Mouse (Mus musculus) lung, embryonic 14.5 days (tissue): Measurements from ENCODE around the gene Lrrc1. TPM values are rescaled to one million over a fixed set of nuclear protein-coding genes. Genes with fewer than 3 reads are reported as not detected.

Experiments
- ATAC-seq: fragments of 200-750 bp; cut with Nextera tagmentation; 2 replicates; pipeline ENCODE4 v1.8.0; 2017; ENCODE audit warnings: mild to moderate bottlenecking, moderate TSS enrichment, moderate library complexity; ENCODE audit not compliant: insufficient read depth
- DNase-seq: peaks from one replicate; pipeline ENCODE4 v3.0.0-alpha.2; 2015
- H3K27ac ChIP-seq: fragments of 300-500 bp; sonication (generic); 2 replicates; pipeline ENCODE4 v1.5.1; 2014; ENCODE audit warnings: low read depth, mild to moderate bottlenecking, moderate library complexity
- H3K27me3 ChIP-seq: fragments of 300-500 bp; sonication (generic); 2 replicates; pipeline ENCODE4 v1.6.1; 2014; ENCODE audit warnings: low read length, control low read depth; ENCODE audit not compliant: insufficient read depth
- H3K36me3 ChIP-seq: fragments of 300-500 bp; sonication (generic); 2 replicates; pipeline ENCODE4 v1.6.1; 2014; ENCODE audit warnings: control low read depth; ENCODE audit not compliant: insufficient read depth
- H3K4me1 ChIP-seq: fragments of 300-500 bp; sonication (generic); 2 replicates; pipeline ENCODE4 v1.6.1; 2014; ENCODE audit warnings: antibody characterized with exemption, control low read depth; ENCODE audit not compliant: insufficient read depth
- H3K4me2 ChIP-seq: fragments of 300-500 bp; sonication (generic); 2 replicates; pipeline ENCODE4 v1.6.1; 2014; ENCODE audit warnings: mild to moderate bottlenecking
- H3K4me3 ChIP-seq: fragments of 300-500 bp; sonication (generic); 2 replicates; pipeline ENCODE4 v1.5.1; 2014; ENCODE audit warnings: low read depth, low read length
- H3K9ac ChIP-seq: fragments of 300-500 bp; sonication (generic); 2 replicates; pipeline ENCODE4 v1.6.1; 2014
- H3K9me3 ChIP-seq: fragments of 300-500 bp; sonication (generic); 2 replicates; pipeline ENCODE4 v1.6.1; 2016; ENCODE audit warnings: low read depth, low read length, control low read depth
- CTCF ChIP-seq: IDR thresholded peaks from 2 replicates; pipeline ENCODE4 v1.5.1; 2016; ENCODE audit warnings: antibody characterized with exemption, low read depth
- WGBS: fragments of 180-500 bp; shearing (Covaris S2); extraction: QIAGEN DNeasy Blood & Tissue Kit; methylation state at CpG from one replicate; pipeline ENCODE4 v1.1.7; 2014; 5-methylcytosine and 5-hydroxymethylcytosine counted together
- polyA plus RNA-seq: library from polyadenylated mRNA; unstranded; fragments of >200 nt; fragmentation: Nextera tagmentation; extraction: Ambion mirVana; gene quantifications from 2 replicates; pipeline ENCODE4 v1.2.1, GENCODE M21; 2014

Gene Lrrc1
- polyA plus RNA-seq, 1 experiment from 2014 or later, result 9.5 TPM

DNA sequence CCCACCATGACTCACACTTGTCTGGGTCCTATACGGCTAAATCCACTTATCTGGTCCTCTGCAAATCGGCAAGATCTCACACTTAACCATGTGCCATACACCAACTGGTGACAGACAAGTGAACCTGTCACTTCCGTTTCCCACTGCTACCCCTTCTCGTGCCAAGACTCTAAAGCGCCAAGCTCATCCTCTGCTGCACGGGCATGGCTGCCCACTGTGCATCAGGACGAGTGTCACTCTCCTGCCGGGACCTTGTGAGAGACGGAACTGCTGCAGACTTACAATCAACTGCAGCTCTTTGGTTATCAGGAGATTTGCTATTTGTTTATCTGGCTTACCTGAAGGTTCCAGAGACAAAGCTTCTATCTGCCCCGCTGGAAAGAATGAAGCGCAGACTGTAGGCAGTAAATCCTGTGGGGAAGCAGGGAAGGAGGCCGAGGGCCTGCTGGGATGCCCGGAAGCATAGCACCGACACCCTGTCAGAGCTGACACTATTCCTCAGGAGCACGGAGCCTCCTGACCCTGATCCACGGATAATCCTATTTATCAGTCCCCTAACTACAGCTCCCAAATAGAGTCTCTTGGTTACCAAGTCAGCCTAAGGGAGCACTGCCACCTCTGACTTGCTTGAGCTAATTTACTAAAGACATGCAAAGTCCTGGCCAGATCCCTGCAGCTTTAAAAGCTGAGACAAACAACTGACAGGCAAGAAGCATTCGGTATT lies 9.5 kb downstream of the Lrrc1 start:
- Histone ChIP-seq H3K9me3 (no peaks in the 10 kb centered on the region), H3K9ac (no peak overlapping the region), H3K4me3 (no peak overlapping the region), H3K27me3 (peaks cover 17% of the 10 kb centered on the region), H3K27ac (no peak overlapping the region), H3K4me2 (no peak overlapping the region), H3K36me3 (no peaks in the 10 kb centered on the region), H3K4me1 (peaks cover 14% of the 10 kb centered on the region; the same call in 1 of the 2 replicates)
- no peak for TF ChIP-seq CTCF
- ATAC-seq (no peak), DNase-seq (no peak)
- 17% methylated on average over 17 of the region's 17 CpGs for WGBS

DNA sequence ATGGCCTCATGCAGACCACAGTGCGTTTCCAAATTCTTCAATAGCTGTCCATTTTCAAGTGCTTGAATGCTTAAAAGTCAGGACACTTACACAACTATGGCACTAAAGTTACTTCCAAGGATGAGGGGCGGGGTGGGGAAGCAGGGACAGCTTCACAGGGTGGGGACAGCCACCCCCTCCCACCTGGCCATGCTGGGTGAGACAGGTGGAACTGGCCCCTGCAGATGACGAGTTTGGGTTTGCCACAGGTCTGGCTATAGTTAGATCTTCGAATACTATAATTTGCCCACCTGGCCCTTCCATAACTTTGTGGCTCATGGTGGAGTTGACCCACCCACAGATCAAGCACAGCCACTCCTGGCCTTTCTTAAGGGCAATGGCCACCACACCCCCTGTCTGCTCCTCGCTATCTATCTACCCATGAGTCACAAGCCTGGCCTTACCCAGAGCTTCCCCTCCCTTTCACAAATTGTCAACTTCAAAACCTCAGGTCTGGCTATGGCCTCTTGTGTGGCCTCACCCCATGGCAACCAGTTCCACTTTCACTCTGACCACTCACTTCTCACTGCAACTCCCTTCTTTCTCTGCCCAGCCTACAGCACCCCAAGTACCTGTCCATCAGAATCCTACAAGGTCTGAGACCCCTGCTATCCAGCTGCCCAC lies 16.2 kb downstream of the Lrrc1 start:
- Histone ChIP-seq H3K9me3 (no peaks in the 10 kb centered on the region), H3K27me3 (no peaks in the 10 kb centered on the region), H3K36me3 (no peaks in the 10 kb centered on the region), H3K27ac (no peak overlapping the region), H3K4me1 (peaks cover 12% of the 10 kb centered on the region), H3K4me2 (no peak overlapping the region), H3K9ac (no peak overlapping the region), H3K4me3 (no peak overlapping the region)
- no peak for TF ChIP-seq CTCF
- no peak for DNase-seq
- ATAC-seq, result no peak
- WGBS, result 87% methylated on average over 5 of the region's 5 CpGs

DNA sequence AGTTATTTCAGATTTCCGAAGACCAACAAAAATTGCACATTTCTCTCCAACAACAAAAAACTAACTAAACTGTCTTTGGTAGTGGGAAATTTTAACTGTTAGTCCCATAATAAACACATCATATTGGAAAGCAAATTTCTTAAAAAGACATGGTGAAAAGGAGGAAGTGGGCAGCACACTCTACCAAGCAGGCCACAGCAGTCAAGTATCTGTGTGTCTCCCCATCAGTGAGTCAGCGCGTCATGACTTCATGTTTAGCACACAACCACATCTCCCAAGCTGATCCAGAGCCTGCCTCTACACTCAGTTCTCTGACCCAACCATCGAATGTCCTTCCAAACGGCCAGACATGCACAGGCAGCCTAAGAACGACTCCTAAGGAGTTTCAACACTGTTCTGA lies 17.5 kb downstream of the Lrrc1 start:
- H3K4me2 ChIP-seq, result no peak overlapping the region
- WGBS, result 77% methylated on average over 6 of the region's 6 CpGs
- no peak for DNase-seq
- H3K4me1 ChIP-seq, result peaks cover 12% of the 10 kb centered on the region
- no peaks in the 10 kb centered on the region for H3K27me3 ChIP-seq
- no peaks in the 10 kb centered on the region for H3K36me3 ChIP-seq
- H3K9ac ChIP-seq, result no peak overlapping the region
- H3K9me3 ChIP-seq, result no peaks in the 10 kb centered on the region
- ATAC-seq, result no peak
- H3K27ac ChIP-seq, result no peak overlapping the region
- no peak overlapping the region for H3K4me3 ChIP-seq
- no peak for TF ChIP-seq CTCF

DNA sequence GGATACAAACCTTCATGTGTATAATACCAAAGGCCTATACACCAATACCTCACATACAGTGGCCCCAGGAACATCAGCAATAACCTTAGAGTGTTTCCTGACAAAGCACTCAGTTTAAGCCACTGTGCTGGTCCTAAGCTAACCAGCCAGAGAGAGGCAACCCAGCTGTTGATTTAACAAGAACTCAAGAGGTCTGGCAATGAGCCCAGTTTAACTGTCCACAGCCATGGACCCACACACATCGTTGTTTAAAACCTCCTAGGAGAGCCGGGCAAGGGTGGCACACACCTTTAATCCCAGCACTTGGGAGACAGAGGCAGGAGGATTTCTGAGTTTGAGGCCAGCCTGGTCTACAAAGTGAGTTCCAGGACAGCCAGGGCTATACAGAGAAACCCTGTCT lies 18.0 kb downstream of the Lrrc1 start:
- TF ChIP-seq CTCF, result no peak
- Histone ChIP-seq H3K9ac (no peak overlapping the region), H3K27ac (no peak overlapping the region), H3K4me3 (no peak overlapping the region), H3K36me3 (no peaks in the 10 kb centered on the region), H3K9me3 (no peaks in the 10 kb centered on the region), H3K4me2 (no peak overlapping the region), H3K27me3 (no peaks in the 10 kb centered on the region), H3K4me1 (peaks cover 12% of the 10 kb centered on the region)
- peak; percentile 83; the same call in 1 of the 2 replicates for ATAC-seq
- peak; percentile 88 for DNase-seq
- 6% methylated on average over 2 of the region's 2 CpGs for WGBS

DNA sequence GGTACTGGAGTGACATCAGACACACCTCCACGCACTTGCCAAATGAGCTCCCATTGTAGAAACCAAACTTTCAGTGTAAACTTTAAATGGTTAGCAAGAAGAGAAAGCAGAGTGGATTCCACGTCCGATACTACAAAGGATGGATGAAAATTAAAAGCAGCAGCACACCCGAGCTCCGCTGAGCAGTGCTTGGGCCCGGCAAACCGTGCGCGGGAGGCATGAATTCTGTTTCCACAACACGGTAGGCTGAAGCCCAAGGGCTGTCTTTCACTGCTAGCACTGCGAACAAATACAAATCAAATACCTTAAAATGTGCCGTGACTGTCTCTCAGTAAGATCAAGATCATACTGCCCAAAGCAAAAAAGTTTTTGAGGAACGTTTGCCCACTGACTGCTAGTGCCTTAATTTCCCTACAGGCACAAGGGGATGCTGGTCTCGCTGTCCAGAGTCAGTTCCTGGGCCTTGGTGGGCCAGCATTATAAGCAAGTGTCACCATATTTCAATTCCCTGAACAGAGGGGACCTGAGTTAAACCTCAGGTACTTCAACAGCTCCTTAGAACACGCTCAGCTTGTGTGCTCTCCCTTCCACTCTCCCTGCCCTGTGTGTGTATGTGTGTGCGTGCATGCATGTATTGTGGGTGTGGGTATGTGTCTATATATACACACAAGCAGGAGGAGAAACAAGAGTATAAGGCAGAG lies 18.9 kb downstream of the Lrrc1 start:
- H3K9ac ChIP-seq, result no peak overlapping the region
- no peak overlapping the region for H3K4me3 ChIP-seq
- no peaks in the 10 kb centered on the region for H3K36me3 ChIP-seq
- H3K9me3 ChIP-seq, result no peaks in the 10 kb centered on the region
- no peak overlapping the region for H3K4me2 ChIP-seq
- WGBS, result 82% methylated on average over 16 of the region's 16 CpGs
- DNase-seq (no peak), ATAC-seq (no peak)
- no peak overlapping the region for H3K27ac ChIP-seq
- peaks cover 12% of the 10 kb centered on the region for H3K4me1 ChIP-seq
- no peaks in the 10 kb centered on the region for H3K27me3 ChIP-seq
- no peak for TF ChIP-seq CTCF

DNA sequence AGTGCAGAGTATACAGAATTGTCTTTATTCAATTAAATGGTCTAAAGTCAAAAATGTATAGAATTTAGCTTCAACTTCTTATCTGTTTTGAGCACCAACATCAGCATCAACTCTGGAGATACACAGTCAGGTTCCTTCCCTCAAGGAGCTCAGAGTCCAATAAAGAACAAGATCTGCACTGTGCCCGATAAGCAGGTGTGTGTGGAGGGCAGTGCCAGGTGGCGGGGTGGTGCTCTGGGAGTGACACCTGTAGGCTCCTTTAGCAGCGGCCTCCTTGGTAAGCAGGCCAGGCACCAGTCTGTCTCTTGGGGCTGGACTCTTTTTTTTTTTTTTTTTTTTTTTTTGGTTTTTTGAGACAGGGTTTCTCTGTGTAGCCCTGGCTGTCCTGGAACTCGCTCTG lies 20.9 kb downstream of the Lrrc1 start:
- H3K36me3 ChIP-seq, result no peaks in the 10 kb centered on the region
- H3K4me1 ChIP-seq, result peaks cover 8% of the 10 kb centered on the region; the same call in 1 of the 2 replicates
- no peaks in the 10 kb centered on the region for H3K27me3 ChIP-seq
- no peak for ATAC-seq
- H3K9me3 ChIP-seq, result no peaks in the 10 kb centered on the region
- TF ChIP-seq CTCF, result no peak
- H3K4me3 ChIP-seq, result no peak overlapping the region
- H3K4me2 ChIP-seq, result no peak overlapping the region
- H3K27ac ChIP-seq, result no peak overlapping the region
- H3K9ac ChIP-seq, result no peak overlapping the region
- DNase-seq, result no peak
- WGBS, result 88% methylated on average over 4 of the region's 4 CpGs

DNA sequence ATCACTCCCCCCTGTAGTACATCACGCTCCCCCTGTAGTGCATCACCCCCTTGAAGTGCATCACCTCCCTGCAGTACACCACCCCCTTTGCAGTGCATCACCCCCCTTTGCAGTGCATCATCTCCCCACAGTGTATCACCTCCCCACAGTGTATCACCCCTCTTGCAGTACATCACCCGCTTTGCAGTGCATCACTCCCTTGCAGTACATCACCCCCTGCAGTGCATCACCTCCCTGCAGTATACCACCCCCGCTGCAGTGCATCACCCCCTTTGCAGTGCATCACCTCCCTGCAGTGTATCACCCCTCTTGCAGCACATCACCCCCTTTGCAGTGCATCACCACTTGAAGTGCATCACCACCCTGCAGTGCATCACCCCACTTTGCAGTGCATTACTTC lies 22.2 kb downstream of the Lrrc1 start:
- no peak for TF ChIP-seq CTCF
- peaks cover 8% of the 10 kb centered on the region; the same call in 1 of the 2 replicates for H3K4me1 ChIP-seq
- H3K9ac ChIP-seq, result no peak overlapping the region
- 89% methylated on average over 3 of the region's 3 CpGs for WGBS
- no peak overlapping the region for H3K4me3 ChIP-seq
- no peaks in the 10 kb centered on the region for H3K36me3 ChIP-seq
- no peaks in the 10 kb centered on the region for H3K27me3 ChIP-seq
- H3K4me2 ChIP-seq, result no peak overlapping the region
- ATAC-seq, result no peak
- no peak overlapping the region for H3K27ac ChIP-seq
- no peak for DNase-seq
- H3K9me3 ChIP-seq, result no peaks in the 10 kb centered on the region
